Mouse (Mus musculus): ENCODE measurements around the gene Ctcf.

The Ctcf gene

GRCm38 (mm10) chr8:105617451-105618278 is 18.7 kb upstream of the Ctcf start:
- peak; percentile 40 for DNase-seq

GRCm38 (mm10) chr8:105618279-105618634 is 18.1 kb upstream of the Ctcf start:
- no peak for DNase-seq

GRCm38 (mm10) chr8:105618892-105619591 is 17.3 kb upstream of the Ctcf start:
- DNase-seq: no peak

- no peak for DNase-seq
Observed at GRCm38 (mm10) chr8:105620211-105620610, 16.2 kb upstream of the Ctcf start.

- DNase-seq: no peak
Observed at GRCm38 (mm10) chr8:105620946-105621720, 15.2 kb upstream of the Ctcf start.

- no peak for DNase-seq
Observed at GRCm38 (mm10) chr8:105621841-105622240, 14.5 kb upstream of the Ctcf start.

- DNase-seq: peak; percentile 93
Observed at GRCm38 (mm10) chr8:105622421-105622920, 13.9 kb upstream of the Ctcf start.

GRCm38 (mm10) chr8:105623118-105623517 is 13.2 kb upstream of the Ctcf start:
- no peak for DNase-seq

- no peak for DNase-seq
Observed at GRCm38 (mm10) chr8:105623679-105624245, 12.6 kb upstream of the Ctcf start.

- DNase-seq: no peak
Observed at GRCm38 (mm10) chr8:105624401-105624800, 12.0 kb upstream of the Ctcf start.

- DNase-seq: no peak
Observed at GRCm38 (mm10) chr8:105624831-105625230, 11.5 kb upstream of the Ctcf start.

- DNase-seq: no peak
Observed at GRCm38 (mm10) chr8:105626086-105626485, 10.3 kb upstream of the Ctcf start.

- no peak for DNase-seq
Observed at GRCm38 (mm10) chr8:105629337-105629736, 7.0 kb upstream of the Ctcf start.

GRCm38 (mm10) chr8:105634771-105635458 is 1.5 kb upstream of the Ctcf start:
- DNase-seq: no peak

GRCm38 (mm10) chr8:105635481-105635880 is 887 bp upstream of the Ctcf start:
- no peak for DNase-seq

GRCm38 (mm10) chr8:105636963-105637510 is 669 bp downstream of the Ctcf start, which contains the start of gene Agrp:
Gene Agrp (minus strand): TSS chr8:105637393.
- peak; percentile 69 for DNase-seq

- DNase-seq: peak; percentile 29
Observed at GRCm38 (mm10) chr8:105637601-105638041, 1.3 kb downstream of the Ctcf start.

- DNase-seq: no peak
Observed at GRCm38 (mm10) chr8:105638510-105638909, 2.1 kb downstream of the Ctcf start.

GRCm38 (mm10) chr8:105639835-105640234 is 3.5 kb downstream of the Ctcf start:
- DNase-seq: no peak

GRCm38 (mm10) chr8:105640511-105640910 is 4.1 kb downstream of the Ctcf start:
- no peak for DNase-seq

GRCm38 (mm10) chr8:105645205-105645604 is 8.8 kb downstream of the Ctcf start:
- no peak for DNase-seq

GRCm38 (mm10) chr8:105648929-105649328 is 12.6 kb downstream of the Ctcf start:
- no peak for DNase-seq

All from liver (tissue).